Mouse (Mus musculus) adrenal gland, postnatal 36 days (tissue): ENCODE results near the gene Arid3a. TPM values are rescaled to one million over a fixed set of nuclear protein-coding genes. Genes with fewer than 3 reads are reported as not detected.

Source experiments
- DNase-seq, 2 experiments: peaks; one replicate each; pipeline ENCODE4 v3.0.0; 2021; ENCODE audit warnings: mixed read lengths in 1 of 2
- long read RNA-seq, 2 experiments: library from polyadenylated mRNA; stranded (forward); transcript quantifications; one replicate each; pipeline ENCODE4 v2.0.0; 2021; ENCODE audit warnings: borderline sequencing depth in 2 of 2
- total RNA-seq, 2 experiments: library from RNA; stranded (reverse); gene quantifications; 2 replicates each; pipeline ENCODE4 v1.2.3; 2021

Arid3a gene
- 1 to 10 TPM; 3.0 to 4.1 TPM for total RNA-seq
- long read RNA-seq, experiment 1, full-length matches to known transcripts = 1 of 3 reads
- long read RNA-seq, experiment 1, partial matches to known transcripts = 0 of 3 reads
- long read RNA-seq, experiment 1, other reads (novel, unspliced or antisense) = 2 of 3 reads
- long read RNA-seq, experiment 2 = 0 reads

GRCm38 (mm10) chr10:79926491-79927323, at the start of gene Arid3a:
Gene Arid3a (plus strand): TSS chr10:79927043.
- peak; percentile 90 to 93 for DNase-seq

- no peak for DNase-seq
Measured at GRCm38 (mm10) chr10:79877174-79877573, 49.7 kb upstream of the Arid3a start.

GRCm38 (mm10) chr10:79877757-79878156, 49.1 kb upstream of the Arid3a start:
- DNase-seq = peak in 1 of 2 experiments; percentile 66

- no peak for DNase-seq
Measured at GRCm38 (mm10) chr10:79879527-79879926, 47.3 kb upstream of the Arid3a start.

GRCm38 (mm10) chr10:79880721-79881120, 46.1 kb upstream of the Arid3a start:
- no peak for DNase-seq

- DNase-seq = peak; percentile 52 to 56
Measured at GRCm38 (mm10) chr10:79881981-79882380, 44.9 kb upstream of the Arid3a start.

GRCm38 (mm10) chr10:79883297-79884084, 43.4 kb upstream of the Arid3a start:
- DNase-seq = peak; percentile 85 to 88

- DNase-seq = peak; percentile 86 to 87
Measured at GRCm38 (mm10) chr10:79884446-79884845, 42.4 kb upstream of the Arid3a start.

GRCm38 (mm10) chr10:79884938-79885337, 41.9 kb upstream of the Arid3a start:
- peak; percentile 53 to 70 for DNase-seq

- DNase-seq = no peak
Measured at GRCm38 (mm10) chr10:79886054-79886453, 40.8 kb upstream of the Arid3a start, which contains the start of gene Elane. Gene Elane (plus strand): TSS chr10:79886247.

GRCm38 (mm10) chr10:79886611-79887010, 40.2 kb upstream of the Arid3a start:
- no peak for DNase-seq

- DNase-seq = peak; percentile 51 to 71
Measured at GRCm38 (mm10) chr10:79889386-79889785, 37.5 kb upstream of the Arid3a start.

GRCm38 (mm10) chr10:79890670-79891069, 36.2 kb upstream of the Arid3a start, which contains the start of gene Cfd:
Gene Cfd (plus strand): TSS chr10:79890853.
- no peak for DNase-seq

GRCm38 (mm10) chr10:79892451-79893118, 34.3 kb upstream of the Arid3a start:
- DNase-seq = peak; percentile 83 to 87

- DNase-seq = no peak
Measured at GRCm38 (mm10) chr10:79896306-79896705, 30.5 kb upstream of the Arid3a start.

- no peak for DNase-seq
Measured at GRCm38 (mm10) chr10:79896814-79897213, 30.0 kb upstream of the Arid3a start.

- DNase-seq = peak in 1 of 2 experiments; percentile 56
Measured at GRCm38 (mm10) chr10:79897316-79898245, 29.3 kb upstream of the Arid3a start.

- no peak for DNase-seq
Measured at GRCm38 (mm10) chr10:79900951-79901410, 25.9 kb upstream of the Arid3a start.

- no peak for DNase-seq
Measured at GRCm38 (mm10) chr10:79906712-79907111, 20.1 kb upstream of the Arid3a start.

GRCm38 (mm10) chr10:79907415-79907814, 19.4 kb upstream of the Arid3a start:
- DNase-seq = no peak
